Mouse (Mus musculus): ENCODE measurements around the gene Traip. TPM values are rescaled to one million over a fixed set of nuclear protein-coding genes. Genes with fewer than 3 reads are reported as not detected.

The Traip gene
- polyA plus RNA-seq, 1 experiment = 4.1 TPM

DNA sequence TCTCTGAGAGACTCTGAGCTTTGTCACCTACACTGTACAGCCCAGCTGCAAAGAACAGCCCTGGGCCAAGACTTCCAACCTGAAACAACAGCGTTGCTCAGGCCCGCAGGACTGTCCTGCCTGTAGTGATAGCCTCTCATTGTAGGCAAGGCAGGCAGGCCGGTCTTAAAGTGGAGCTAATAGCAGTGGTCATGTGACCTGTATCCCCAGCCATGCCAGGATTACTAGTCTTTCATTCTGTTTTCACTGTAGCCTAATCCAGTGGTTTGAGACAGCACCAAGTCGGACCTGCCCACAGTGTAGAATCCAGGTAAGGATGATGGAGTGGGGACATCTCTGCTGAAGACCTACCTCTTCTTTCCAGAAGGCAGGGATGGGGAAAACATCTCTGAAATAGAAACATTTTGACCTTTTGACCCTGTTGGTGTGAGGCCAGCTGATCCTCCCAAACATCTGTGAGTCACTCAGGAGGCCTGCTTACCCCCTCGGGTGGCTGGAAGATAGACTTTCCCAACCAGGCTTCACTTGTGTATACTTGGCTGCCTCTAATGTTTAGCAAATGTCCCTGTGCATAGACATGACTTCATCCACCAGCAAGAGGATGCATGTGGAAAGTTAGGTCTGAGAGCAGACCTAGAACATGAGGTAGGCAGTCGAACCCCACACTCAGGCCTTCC, 5.8 kb downstream of the Traip start:
- TF ChIP-seq GATA1 (IDR thresholded peaks at IDR 0.05; ENCODE audit: low read length) = no peak

DNA sequence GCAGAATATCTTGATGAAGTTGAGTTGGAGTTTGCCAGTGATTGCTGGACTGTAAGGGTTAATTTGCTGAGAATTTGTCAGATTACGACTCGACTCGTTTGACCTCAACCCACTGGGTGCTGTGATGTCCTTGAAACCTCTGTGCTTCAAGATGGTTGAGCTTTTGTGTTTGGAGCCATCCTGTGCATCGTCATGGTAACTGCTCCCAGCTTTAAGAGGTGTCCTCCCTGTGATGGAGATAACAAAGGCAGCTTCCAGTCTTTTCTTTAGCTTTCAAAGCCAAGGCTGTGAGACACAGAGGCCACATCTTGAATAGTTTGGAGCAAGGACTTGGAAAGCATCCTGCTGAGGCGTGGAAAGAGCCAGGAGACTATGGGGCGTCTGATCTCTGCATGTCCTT, 7.2 kb downstream of the Traip start:
- TF ChIP-seq GATA1 (IDR thresholded peaks at IDR 0.05; ENCODE audit: low read length) = no peak

DNA sequence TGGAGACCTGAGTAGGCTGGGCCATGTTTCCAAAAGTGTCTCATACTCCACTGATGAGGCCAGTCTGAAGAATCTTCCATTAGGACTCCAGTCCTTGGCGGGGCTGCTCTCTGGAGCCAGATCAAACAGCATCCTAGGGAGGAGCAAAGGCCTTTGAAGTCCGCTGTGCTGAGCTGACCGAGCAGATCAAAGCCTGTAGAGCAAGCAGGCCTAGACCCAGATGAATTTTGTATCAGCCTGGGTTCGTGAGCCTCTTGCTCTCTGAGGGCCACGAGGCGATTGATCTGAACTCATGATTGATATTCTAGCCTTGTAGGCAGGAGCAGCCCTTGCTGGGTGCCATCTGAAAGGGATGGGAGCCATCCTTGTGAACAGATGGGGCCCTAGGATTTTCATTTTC, 10.0 kb downstream of the Traip start:
- TF ChIP-seq GATA1 (IDR thresholded peaks at IDR 0.05; ENCODE audit: low read length) = no peak

DNA sequence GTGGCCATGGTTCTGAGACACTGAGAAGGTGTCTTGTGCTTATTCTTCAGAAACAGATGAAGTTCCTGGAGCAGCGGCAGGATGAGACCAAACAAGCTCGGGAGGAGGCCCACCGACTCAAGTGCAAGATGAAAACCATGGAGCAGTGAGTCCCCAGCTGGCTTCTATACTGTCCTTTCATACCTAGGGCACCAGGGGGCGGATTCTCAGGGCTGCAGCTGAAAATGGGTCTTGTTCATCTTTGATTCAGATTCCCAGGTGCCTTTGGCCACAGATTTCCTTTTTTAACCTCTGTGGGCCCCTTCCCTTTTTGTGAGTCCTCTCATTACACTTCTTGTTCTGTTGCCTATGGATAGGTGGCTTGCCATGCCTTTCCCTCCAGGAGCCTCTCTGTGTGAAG, 11.0 kb downstream of the Traip start:
- no peak for TF ChIP-seq GATA1 (IDR thresholded peaks at IDR 0.05; ENCODE audit: low read length)

DNA sequence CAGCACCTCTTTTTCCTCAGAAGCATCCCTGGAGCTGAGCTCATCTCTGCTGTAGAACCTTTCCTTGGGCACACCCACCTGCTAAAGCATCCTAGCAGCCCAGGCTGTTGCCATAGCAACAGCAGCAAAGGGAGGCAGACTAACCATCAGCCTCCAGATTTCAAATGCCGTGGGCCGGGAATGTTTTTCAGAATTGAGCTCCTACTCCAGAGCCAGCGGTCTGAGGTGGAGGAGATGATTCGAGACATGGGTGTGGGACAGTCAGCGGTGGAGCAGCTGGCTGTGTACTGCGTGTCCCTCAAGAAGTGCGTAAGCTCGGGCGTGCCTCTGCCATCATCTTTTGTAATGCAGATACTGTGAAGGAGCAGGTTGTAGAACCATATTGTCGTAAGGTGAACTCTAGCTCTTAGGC, 11.4 kb downstream of the Traip start:
- TF ChIP-seq GATA1 (IDR thresholded peaks at IDR 0.05; ENCODE audit: low read length) = no peak

DNA sequence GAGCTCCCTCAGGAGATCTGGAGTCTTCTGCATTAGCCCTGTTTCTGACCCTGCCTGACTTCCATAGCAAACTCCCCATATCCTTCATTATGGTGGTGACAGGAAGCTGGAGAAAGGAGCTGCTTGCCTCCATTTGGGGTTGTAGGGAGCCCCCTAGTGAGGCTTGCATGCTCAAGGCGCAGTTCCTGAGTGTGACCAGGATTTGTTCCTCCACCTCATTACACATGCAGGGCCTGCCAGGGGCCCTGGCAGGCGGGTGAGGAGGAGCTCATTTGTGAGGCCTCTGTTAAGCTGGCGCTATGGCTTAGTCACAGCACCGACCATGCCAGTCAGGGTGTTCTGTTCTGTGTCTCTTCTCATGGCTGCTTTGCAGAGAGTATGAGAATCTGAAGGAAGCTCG, 11.9 kb downstream of the Traip start:
- no peak for TF ChIP-seq GATA1 (IDR thresholded peaks at IDR 0.05; ENCODE audit: low read length)

DNA sequence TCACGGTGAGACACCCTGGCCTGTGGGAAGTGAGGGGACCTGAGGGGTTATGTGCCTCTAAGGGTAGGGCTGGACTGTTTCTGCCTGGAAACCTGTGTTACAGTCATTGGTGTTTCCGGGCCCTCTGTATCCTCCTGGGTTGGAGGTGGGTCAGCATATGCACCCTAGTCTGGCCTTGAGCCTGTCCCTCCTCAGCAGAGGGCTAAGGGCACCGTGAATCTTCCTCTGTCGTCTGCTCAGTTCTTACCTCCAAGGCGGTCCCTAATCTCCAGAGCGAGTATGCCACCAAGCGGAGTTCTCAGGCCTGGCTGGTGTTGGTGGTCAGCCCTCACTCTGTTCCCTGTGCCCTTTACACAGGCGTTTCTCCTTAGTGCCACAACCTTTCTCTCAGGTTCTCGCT, 13.0 kb downstream of the Traip start:
- TF ChIP-seq GATA1 (IDR thresholded peaks at IDR 0.05; ENCODE audit: low read length) = no peak

DNA sequence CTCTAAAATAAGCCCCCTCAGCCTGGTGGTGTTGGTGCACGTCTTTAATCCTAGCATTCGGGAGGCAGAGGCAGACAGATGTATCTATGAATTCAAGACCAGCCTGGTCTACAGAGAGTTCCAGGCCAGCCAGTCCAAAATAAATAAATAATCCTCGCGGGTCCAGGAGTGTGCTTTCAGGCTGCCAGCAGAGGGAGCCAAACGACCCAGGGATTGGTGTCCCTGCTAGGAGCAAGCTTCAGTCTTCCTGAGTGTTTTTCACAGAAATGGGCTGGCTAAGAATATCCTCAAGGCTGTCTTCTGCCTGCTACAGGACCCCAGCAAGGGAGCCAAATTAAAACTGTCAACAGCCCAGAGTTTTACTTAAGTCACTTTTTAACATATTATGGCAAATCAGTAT, 13.8 kb downstream of the Traip start:
- no peak for TF ChIP-seq GATA1 (IDR thresholded peaks at IDR 0.05; ENCODE audit: low read length)

DNA sequence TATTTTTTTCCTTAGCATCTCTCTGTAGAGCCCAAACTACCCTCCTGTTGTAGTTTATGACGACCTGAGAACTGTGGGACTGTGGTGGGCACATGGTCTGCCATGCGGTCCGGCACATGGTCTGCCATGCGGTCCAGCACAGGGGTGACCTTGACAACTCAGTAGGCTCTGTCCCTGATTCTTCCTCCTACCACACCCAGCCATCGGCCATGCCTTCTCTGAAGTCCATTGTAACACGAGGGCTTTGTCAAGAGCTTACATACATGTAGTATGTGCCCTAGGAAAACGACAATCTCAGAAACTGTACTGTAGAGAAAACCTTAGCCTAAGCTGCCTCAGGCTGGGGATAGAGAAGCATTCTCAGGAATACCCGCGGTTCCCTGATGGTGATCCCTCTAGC, 14.7 kb downstream of the Traip start:
- no peak for TF ChIP-seq GATA1 (IDR thresholded peaks at IDR 0.05; ENCODE audit: low read length)

DNA sequence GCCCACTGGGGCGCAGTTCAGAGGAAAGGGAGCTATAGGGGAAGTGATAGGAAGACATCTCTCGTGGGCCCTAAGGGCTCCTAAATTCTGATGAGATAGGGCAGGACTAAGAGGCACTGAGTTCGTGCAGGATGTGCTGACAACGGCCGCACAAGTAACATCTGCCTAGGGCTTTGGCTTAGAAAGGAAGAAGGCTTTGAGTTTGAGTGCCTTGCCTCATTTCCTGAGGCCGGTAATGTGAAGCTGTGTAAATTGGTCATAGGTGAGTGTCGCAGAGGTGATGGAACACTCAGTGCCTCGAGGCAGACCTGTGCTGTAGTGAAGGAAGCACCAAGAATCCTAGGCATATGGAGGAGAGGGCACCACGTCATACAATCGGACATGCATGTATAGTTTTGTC, 16.7 kb downstream of the Traip start:
- TF ChIP-seq GATA1 (IDR thresholded peaks at IDR 0.05; ENCODE audit: low read length) = no peak

DNA sequence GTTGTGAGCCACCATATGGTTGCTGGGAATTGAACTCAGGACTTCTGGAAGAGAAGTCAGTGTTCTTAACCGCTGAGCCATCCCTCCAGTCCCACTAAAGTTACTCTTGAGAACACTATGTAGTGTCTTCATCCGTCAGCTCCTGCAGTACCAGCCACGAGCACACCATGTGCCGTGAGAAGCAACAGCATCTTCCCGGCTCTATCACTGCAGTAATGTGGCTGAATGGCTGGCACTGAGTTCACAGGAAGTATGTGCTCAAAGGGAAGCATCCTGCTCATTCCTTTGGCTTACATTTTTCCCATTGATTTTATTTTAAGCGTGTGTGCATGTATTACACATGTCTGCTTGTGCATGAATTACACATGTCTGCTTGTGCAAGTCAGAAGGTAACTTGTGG, 17.5 kb downstream of the Traip start:
- no peak for TF ChIP-seq GATA1 (IDR thresholded peaks at IDR 0.05; ENCODE audit: low read length)

DNA sequence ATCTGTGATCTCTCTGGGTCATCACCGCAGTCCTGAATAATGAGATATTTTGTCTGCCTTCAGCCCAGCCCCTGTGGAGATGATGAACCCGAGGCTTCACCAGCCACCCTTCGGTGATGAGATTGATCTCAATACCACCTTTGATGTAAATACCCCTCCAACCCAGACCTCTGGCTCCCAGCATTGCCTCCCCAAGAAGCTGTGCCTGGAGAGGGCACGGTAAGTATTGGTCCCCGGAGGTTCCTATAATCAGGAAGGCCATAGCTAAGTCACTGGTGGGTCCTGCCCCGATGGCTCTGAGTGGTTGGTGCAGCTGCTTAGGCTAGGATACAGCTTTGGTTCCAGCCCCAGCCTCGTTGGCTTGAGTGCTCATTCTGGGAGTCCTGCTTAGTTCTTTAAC, 18.6 kb downstream of the Traip start:
- no peak for TF ChIP-seq GATA1 (IDR thresholded peaks at IDR 0.05; ENCODE audit: low read length)

DNA sequence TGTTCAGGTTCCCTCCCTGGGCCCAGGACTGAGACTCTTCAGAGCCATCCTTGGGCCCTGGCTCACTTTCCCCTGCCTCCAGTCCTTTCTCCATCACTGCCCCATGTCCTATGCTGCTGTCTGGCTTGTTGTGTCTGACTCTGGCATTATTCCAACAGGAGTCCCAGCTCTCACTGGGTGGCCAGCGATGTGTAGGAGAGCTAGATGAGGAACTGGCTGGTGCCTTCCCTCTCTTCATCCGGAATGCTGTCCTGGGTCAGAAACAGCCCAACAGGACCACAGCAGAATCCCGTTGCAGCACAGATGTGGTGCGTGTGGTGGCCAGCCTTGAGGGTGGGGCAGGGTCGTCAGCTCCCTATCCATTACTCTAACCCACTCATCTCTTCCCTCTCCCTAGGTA, 20.4 kb downstream of the Traip start:
- no peak for TF ChIP-seq GATA1 (IDR thresholded peaks at IDR 0.05; ENCODE audit: low read length)

DNA sequence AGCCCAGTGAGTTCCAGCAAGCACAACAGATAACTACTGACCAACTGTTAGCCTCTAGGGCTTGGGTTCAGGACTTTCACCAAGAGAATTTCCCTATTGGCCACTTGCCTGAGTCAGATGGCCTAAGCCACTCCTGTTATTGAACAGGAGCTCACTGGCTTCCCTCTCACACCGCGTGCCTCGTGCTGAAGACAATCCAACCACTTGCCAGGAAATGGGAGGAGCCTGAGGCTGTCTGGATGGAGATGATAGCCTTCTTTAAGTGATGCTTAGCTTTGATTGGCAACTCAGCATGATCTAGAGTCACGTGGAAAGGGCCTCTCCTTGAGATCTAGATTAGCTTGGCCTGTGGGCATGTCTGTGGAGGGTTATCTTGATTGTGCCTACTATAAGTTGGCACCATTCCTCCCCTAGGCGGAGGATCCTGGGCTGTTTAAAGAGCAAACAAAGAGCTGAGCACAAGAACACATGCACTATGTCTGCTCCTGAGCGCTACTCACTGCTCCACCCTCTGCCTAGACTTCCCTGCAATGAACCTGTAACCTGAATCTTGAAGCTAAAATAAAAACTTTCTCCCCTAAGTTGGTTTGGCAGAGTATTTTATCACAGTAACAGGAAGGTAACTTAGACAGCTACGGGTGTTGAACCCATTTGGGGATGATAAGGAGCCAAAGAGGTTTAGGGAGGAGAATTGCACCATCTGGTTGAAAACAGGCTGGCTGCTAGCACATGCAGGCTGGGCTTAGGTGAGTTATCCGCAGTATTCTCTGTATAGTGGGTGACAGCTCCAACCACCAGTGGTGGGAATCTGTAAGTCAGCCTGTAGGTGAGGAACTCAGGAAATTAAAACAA, 22.0 kb downstream of the Traip start:
- TF ChIP-seq GATA1 (IDR thresholded peaks at IDR 0.05; ENCODE audit: low read length) = peak; percentile 95

DNA sequence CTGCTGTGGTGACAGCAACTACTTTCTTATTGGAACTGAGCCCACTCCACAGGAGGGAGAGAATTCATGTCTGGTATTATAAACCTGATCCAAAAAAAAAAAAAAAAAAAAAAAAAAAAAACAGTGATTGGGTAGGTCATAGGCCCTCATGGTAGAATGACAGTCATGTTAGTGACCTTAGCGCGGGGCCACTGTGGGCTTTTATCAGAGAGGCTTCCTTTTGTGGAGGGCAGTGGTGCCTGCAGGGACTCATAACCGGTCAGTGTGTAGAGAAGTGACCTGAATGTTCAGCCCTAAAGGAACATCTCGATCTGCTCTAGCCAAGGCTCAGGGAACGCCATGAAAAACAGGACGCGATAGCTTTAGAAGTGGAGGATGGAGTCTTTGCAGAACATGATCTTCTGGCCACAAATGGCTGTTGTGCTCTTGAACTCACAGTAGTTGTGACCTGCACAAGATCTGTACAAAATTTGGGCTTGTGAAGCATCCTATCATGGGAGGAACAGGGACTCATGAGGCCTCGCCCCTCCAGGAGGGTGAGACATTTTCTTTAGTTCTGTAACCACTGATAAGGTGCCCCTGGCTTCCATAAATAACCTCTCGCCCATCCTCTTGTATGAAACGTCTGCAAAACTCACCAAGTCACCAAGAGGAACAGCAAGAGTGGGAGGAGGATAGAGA, 24.7 kb downstream of the Traip start:
- no peak for TF ChIP-seq GATA1 (IDR thresholded peaks at IDR 0.05; ENCODE audit: low read length)

Measured in G1E-ER4 (cell line).